Mouse (Mus musculus) adrenal gland, postnatal 14 days (tissue): ENCODE data around the gene 6430548M08Rik. TPM values are rescaled to one million over a fixed set of nuclear protein-coding genes. Genes with fewer than 3 reads are reported as not detected.

Source experiments
- DNase-seq: peaks from one replicate; pipeline ENCODE4 v3.0.0; 2021; ENCODE audit warnings: mixed read lengths
- total RNA-seq: library from RNA; stranded (reverse); gene quantifications from 2 replicates; pipeline ENCODE4 v1.2.3, GENCODE M21; 2021

The 6430548M08Rik gene
- total RNA-seq, 1 experiment from 2014 or later = 58.4 TPM

DNA sequence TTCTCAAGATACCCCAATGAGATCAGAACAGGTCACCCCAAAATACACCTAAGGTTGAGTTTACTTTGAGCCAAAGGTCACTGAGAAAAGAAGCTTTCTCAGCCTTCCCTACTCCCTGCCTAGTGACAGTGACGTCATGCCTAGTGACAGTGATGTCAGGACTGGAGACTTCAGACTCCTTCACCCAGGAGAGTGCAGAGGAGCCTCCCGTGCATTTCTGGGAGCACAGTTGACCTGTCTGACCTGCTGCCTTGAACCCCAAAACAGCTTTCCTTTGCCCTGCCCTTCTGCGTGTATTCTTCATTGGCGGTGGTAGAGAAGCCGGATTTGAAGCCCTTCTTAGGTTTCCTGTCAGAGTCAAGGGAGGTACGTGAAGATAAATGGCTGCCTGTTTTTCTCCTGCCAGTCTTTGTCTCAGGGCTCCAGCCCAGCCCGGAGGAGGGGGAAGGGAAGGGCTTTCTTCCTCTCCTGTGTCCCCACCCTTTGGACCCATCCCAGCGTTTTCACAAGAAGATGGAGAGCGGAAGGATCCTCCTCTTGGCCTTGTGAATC is 9.2 kb upstream of the 6430548M08Rik start:
- DNase-seq = peak; percentile 93

DNA sequence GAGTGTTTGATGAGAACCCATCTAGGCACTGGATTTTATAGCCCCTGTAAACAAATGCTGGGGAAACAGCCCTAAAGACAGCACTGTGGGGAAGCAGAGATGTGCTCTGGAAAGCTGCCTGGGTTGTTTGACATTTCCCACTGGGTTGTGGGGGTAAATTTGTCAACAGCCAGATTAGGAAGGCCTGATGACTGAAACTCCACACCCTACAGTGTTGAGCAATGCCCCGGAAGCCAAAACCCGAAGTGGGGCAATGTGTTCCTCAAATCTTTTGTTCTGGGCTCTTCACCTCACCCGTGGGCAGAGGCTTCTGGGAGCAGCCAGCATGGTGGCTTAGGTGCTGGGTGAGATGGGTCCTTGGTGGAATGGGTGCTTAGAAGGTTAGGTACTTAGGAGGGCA is 4.8 kb upstream of the 6430548M08Rik start:
- DNase-seq = peak; percentile 48

DNA sequence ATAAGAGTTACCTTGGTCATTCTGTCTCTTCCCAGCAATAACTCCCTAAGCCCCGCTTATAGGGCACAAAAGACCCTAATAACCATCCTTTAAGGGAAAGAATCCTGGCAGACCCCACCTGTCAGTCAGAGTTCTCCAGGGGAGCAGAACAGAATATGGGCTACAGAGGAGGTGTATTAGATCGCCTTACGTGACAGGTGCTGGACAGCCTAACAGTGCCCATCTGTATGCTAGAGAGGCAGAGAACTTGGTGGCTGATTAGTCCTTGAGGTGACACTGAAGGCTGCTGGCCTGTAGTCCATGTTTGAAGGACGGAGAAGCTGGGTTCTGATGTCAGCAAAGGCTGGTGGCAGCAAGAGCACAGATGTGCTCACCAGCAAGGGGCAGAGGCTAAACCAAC is 3.0 kb upstream of the 6430548M08Rik start:
- DNase-seq = no peak

DNA sequence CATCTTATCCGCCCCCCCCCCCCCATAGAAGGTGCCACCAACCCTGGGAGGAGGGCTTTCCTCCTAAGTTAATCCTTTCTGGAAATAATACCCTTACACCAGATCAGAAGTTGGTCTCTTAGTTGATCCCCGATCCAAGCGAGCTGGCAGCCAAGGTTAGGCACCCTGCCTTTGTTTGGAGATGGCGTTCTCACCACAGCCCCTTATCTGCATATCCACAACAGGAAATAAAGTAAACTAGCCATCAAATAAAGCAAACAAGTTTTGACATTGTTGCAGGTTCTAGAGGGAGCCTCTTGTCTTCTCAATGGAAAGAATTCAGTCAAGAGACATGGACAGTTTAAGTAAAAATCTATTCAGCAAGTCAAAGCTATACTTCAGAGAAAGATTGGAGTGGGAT is 2.6 kb upstream of the 6430548M08Rik start:
- no peak for DNase-seq

DNA sequence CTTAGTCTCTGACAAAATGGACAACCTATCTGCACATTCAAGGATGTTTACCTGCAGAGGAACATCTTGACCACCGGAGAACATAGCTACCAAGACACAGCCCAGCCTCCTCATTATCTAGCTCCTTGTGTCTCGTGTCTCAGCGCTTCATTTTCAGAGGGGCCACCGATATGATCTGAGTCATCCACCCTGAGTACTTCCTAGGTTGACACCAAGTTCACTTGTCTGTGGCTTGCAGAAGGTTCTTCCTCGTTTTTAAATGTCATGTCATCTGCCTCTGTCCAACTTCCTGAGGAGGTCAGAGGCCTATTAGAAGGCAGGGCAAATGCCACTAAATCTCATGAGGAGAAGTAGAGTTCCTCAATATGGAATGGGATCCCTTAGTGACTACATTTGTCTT is 1.4 kb upstream of the 6430548M08Rik start:
- DNase-seq = no peak

DNA sequence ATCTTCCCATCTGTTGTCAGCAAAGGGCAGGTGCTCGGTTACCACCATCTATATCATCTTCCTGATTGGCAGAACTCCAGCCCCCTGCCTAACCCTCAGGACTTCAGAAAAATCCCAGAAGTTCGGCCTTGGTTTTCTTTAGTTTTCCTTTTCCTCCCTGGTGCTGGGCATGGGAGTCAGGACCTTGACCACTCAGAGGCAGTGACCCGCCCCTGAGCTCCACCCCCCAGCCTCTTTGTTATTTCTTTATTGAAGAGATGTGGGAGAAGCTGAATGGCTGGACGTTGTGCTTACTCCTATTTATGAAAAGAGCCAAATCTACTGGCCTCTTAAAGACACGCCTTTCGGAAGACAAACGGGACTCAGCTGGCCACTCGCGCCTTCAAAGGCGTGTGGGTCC is 646 bp upstream of the 6430548M08Rik start:
- DNase-seq = peak; percentile 75

DNA sequence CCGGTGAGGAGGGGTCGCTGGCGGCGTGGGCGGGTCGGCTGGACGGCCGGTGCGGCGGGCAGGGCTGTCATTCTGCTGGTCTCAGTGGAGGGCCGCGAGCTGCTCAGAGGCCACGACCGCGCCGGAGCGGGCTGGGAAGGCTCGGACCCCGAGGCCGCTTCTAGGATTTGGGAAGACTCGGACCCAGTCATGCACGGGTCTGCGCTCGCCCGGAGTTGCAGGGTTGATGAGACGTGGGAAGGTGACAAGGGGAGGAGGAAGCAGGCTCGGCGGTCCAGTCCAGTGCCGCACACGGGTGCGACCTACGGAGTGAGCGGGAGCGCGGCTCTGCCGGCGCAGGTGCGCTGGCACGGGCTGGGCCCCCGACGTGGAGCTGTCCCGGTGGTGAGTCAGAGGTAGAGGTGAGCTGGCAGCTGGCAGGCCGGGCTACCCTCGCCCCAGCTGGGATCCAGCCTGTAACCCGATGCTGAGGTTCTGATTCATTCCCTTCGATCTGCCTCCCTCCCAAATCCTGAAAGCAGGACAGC is 426 bp downstream of the 6430548M08Rik start:
- DNase-seq = peak; percentile 62

DNA sequence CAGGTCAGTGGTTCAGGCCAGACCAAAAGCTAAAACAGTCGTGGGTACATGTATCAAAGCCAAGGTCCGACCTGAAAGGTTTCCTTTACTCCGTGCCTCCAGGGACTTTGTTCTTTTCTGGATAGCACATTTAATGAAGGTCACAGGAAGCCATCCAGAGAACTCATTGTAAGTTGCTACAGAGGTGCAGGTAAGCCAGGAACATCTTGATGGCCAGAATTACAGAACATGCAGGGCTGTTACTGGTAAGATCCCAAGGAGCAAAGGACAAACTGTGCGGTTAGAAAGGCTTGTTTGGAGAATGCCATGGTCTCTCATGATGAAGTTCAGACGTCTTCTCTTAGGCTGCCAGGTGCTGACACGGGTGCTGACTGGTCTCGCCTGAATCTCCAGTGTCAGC is 2.6 kb downstream of the 6430548M08Rik start:
- DNase-seq = no peak

DNA sequence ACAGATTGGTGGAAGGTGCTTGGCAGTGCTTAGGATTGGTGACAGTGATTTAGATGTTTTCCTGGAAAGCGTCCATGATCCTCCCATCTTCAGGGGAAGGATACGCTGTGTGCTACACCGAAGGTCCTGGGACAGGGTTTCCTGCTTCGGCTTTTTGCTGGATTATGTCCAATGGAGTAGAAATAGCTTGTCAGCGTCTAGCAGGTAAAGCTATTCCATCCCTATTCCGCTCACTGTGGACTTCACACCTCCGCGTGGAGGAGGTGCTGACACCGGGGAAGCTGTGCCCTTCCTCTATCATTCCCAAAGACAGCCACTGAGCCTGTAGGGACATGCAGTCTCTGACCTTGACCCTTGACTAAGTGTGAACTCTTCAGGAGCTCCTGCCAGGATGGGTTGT is 4.2 kb downstream of the 6430548M08Rik start:
- DNase-seq = peak; percentile 67

DNA sequence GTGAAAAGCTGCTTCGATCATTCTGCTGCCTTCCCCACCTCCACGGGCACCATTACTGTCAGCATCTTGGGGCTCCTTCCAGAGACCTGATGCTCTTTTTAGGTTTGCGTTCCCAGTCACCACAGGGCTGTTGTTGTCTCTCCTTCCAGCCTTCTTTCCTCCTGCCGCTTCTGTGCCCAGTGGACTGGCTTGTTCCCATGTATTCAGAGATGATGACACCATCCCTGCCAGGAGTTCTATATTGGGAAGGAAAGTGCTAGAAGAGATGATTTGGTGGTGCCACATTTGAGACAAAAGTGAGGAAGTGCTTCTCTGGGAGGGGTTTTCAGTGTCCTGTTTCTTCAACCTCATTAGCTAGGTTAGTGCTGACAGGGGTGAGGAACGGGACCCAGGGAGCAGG is 4.9 kb downstream of the 6430548M08Rik start:
- no peak for DNase-seq

DNA sequence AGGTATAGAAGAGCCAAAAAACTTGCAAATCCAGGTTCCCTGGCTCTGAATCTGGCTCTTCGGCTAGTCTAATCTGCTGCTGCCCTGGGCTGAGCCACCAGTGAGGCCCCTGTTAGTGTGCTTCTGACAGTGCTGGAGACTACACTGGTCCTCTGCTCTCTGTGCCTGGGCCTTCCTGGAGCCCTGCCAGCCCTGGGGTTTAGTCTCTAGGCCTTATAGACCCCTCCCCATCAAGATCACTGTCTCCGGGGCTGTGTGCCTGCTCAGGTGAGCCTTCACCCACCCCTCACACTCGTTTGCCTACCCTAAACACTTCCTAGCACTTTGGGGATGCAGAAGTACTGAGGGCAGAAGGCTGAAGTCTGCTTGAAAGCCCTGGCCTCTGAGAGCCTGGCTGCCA is 5.5 kb downstream of the 6430548M08Rik start:
- no peak for DNase-seq

DNA sequence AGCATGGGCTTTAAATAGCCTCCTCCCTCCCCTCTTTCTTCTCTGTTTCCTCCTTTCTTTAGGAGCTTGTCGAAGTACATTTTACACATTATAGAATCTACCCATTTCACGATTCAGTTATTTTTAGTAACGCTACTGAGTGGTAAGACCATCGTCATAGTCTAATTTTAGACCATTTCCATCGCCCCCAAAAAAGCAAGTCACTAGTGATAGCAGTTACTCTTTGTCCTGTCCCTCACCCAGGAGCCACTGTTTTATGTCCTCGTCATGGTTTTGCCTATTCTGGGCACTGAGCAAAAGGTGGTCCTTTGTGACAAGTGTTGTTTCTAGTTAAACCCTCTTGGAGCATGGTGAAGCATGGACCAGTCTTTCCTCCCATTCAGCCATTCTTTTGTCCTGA is 6.0 kb downstream of the 6430548M08Rik start:
- DNase-seq = no peak

DNA sequence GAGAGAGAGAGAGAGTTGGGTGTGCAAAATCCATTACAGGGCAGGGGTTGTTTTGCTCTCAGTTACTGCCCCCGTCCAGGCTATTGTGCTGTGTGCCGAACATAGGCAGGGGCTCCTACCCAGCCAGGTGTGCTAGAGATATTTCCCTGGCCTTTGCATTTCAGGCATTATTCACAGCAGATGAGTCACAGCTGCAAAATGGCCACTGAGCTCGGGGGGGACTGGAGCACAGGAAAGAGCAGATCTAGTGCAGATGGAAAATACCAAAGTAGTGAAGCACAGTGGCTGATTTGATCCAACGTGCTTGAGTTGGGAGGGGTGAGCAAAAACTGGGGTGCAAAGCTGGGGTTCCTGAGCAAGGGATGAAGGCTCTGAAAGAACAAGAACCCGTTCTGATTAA is 7.0 kb downstream of the 6430548M08Rik start:
- DNase-seq = peak; percentile 70

DNA sequence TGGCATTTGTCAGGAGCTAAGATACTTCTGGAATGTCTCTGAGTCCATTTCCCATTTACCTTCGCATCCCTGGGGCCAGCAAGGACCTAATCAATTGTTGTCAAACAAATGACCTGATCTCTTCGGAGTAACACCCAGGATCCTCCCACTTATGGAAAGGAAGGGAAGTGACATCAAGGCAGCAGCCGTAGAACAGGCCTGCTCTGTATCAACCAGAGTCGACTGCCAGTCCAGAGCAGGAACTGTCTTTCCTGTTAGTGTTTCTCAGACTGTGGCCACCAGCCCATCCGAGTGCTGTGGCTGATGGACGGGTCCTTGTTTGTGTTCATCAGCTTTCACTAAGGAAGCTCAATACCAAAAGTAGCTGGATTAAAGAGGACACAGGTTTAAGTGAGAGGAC is 10.3 kb downstream of the 6430548M08Rik start:
- DNase-seq = no peak

DNA sequence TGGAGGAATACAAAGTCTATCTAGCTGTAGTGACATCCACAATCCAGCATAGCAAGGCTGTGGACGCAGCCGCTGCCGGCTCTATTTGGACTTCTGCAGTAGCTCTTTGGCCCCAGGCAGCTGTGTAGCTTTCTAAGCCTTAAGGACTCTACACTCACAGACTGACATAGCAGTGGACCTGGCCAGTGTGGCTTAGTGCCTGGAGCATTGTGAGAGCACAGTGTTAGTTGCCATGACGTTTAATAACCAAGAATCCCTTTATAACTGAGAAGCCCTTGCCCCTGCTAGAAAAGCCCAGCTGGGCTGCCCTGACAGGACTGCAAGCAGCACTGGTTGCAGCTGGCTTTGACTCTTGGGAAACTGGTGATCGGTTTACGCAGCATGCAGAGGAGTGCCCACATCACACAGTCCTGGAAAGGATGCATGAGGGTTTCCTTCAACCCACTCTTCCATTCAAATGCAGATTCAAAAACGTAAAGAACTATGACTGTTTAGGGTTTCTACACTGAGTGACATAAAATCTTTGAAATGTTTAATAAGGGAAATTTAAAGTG is 11.0 kb downstream of the 6430548M08Rik start:
- no peak for DNase-seq

DNA sequence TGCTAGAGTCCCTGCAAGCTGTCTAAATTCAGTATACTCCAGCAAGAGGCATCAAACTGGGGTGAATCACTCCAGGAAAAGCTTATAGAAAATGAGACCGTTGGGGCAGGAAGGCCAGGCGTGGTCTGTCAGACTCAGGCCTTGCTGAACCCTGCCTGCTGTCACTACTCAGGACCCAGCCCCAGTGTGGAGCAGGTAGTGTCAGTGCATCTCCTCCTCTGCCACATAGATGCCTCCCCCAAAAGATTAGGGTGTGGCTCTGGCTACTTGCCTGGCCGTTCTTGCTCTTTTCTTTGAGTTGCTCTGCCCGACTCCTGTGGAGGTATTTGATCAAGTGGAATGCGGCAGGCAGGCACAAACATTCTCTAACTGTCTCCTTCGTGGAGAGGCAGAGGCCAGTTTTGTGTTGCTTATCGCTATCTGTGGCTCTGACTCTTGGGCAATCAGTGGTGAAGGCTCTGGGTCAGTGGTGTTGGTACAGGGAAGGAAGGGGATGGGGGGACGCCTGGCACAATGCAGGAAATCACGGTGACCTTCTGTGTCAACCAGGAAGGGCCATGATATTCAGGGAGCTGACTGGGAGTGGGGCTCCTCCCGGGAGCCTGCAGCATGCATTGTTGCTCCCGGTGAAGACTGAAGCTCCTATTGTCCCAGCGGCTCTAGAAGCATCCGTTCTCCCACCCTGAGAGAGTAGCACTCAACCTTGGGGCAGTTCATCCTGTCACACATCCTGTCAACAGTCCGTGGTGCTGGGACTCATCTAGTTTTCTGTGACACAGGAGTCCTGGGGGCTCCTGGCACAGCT is 12.6 kb downstream of the 6430548M08Rik start:
- DNase-seq = peak; percentile 65

DNA sequence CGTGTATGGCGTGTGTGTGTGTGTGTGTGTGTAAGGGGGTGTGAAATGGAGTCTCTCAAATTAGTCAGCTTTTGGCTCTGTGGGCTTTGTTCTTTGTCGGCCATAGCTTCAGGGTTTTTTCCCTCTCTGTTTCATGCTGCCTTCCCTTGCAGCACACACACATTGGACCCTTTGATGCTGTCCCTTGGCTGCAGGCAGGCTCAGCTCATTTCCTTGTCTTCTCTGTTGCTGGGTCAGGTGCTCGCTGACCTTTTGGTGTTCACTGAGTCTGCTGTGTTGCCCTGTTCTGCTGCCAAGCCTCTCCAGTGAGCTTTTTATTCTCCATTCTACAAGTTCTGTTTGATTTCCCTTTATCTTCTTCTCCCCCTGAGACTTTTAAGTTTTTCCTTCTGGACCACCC is 15.6 kb downstream of the 6430548M08Rik start:
- no peak for DNase-seq

DNA sequence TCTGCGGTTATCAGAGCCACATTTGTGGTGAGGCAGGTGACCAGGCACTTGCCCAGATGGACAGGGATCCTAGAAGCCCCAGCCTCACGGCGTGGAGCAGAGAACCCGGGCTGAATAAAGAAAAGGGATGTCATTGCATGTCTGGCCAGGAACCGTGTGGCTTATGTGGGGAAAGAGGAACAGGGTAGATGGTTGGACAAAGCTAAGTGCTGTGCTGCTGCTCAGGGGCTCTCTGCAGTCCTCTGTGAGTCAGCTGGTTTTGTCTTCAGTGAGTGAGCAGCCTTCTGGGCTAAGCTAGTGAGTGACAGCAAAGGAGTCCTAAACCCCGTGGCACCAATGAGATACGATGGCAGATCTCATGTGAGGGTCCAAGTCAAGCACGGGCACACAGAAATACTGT is 17.2 kb downstream of the 6430548M08Rik start:
- DNase-seq = no peak

DNA sequence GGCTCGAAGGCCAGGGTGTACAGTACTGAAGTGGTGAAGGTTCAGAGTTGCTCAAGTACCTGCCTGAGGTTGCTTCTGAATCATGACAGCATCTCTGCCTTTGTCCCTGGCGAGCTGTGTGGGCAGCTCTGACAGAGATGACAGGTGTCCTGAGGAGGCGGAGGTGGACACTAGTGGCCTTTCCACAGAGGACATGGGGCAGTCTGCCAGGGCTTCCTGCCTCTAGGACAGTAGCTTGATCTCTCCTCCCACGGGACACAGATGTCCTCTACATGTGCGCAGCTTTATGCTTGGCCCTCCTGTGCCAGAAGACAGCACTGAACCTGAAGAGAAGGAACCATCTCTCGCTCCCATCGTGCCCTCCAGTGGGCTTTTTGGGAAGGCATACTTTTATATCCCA is 19.2 kb downstream of the 6430548M08Rik start:
- DNase-seq = peak; percentile 58

DNA sequence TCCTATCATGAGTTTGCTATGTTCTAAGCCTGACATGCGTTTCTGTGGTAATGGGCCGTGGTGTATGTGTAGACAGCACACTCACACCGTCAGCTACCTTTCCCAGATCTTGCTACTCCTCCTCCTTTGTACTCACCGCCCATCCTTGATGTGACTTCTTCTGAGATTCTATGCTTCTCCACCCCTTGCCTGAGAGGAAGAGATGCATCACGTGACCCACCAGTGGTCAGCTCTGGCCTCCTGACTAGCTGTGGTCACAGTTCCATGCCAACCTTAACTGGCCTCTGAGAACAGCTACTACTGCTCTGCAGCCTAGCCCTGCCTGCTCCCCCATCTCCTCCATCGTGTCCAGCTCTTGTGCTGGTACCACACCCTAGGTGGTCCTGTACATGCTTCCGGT is 21.7 kb downstream of the 6430548M08Rik start:
- DNase-seq = no peak

DNA sequence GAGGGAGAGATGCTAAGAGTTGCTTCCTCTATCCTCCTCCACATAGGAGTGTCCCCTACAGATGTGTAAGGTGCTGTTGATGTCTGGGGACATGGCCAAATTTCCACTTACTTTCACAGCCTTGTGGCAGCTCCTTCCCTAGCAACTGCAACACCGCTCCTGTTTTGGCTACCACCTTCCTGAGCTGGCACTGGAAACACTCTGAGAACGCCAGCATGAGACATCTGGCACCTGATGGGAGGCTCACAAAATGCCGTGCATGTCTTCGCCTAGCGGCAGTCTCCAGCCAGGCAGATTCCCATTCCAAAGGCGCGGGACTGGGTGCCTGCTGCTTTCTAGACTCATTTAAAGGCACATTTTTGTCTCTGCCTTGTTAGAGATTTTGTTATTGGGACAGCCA is 22.7 kb downstream of the 6430548M08Rik start:
- no peak for DNase-seq

DNA sequence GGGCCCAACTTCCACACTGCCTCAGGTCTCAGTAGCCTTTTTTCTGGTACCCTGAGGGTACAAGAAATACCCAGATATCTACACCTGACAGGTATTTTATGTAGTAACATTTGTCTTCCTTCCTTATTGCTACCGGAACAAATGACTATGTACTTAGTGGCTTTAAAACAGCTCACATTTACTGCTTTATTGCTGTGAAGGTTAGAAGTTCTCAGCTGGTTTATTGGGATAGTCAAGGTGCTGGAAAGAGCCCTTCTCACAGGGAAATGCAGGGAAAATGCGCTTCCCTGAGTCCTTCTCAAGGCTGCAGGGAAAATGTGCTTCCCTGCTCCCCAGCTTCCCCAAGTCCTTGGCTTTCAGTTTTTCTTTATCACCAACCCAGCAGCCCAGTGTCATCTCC is 25.0 kb downstream of the 6430548M08Rik start:
- DNase-seq = no peak

DNA sequence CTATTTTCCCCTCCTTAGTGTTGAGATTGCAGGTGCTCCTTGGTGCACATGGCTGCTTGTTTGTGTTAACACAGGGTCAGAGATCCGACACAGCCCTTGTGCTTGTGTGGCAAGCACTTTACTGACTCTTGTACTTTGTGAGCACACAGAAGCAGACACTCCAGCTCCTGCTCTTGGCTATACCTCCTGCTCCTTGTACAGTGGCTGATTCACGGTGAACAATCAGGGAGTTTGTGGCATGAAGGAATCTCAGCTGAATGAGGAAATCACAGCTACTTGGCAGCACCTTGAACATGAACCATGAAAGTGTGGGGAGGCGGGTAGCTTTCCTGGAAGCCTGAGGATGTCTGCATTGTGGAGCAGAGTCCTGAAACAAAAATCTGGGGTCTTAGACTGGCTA is 26.8 kb downstream of the 6430548M08Rik start:
- DNase-seq = no peak
